Mouse (Mus musculus) kidney, adult 2 months (tissue): Measurements from ENCODE around the gene Irak3.

ENCODE experiments used
- CTCF ChIP-seq: fragments of 200-500 bp; conservative IDR thresholded peaks from 2 replicates; pipeline ENCODE4 v1.5.1; 2011; ENCODE audit warnings: low read depth, mild to moderate bottlenecking, control low read depth, low read length, moderate library complexity, mixed read lengths; ENCODE audit not compliant: insufficient read depth, insufficient read length
- POLR2A ChIP-seq: fragments of 200-500 bp; IDR thresholded peaks from one replicate; pipeline ENCODE4 v1.6.1; 2011; ENCODE audit warnings: low read depth, low read length, control low read depth

DNA sequence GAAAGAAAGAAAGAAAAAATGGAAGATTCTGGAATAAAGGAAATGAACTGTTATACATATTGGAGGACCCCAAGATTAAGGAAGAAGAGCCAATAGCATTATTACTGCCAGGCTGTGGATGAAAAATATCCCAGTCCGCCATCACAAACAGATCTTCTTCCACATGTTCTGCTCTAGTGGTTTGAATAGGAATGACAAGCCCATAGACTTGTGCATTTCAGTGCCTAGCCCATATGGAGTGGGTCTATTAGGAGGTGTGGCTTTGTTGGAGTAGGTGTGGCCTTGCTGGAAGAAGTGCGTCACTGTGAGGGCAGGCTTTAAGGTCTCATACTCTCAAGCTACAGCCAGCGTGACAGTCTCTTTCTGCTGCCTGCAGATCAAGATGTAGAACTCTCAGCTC, 78.2 kb downstream of the Irak3 start:
- TF ChIP-seq POLR2A = no peak
- TF ChIP-seq CTCF = no peak
